Mouse (Mus musculus) limb, embryonic 14.5 days (tissue): ENCODE measurements around the gene Slc4a1ap. TPM values are rescaled to one million over a fixed set of nuclear protein-coding genes. Genes with fewer than 3 reads are reported as not detected.

ENCODE experiments used
- ATAC-seq: fragments of 200-750 bp; cut with Nextera tagmentation; 2 replicates; pipeline ENCODE4 v1.8.0; 2017; ENCODE audit warnings: low read depth, moderate number of reproducible peaks, moderate TSS enrichment; ENCODE audit not compliant: low FRiP score
- DNase-seq: peaks from one replicate; pipeline ENCODE4 v3.0.0-alpha.2; 2015; ENCODE audit warnings: low spot score
- H3K27ac ChIP-seq: fragments of 300-500 bp; sonication (generic); replicated peaks from 2 replicates; pipeline ENCODE4 v1.5.1; 2014; ENCODE audit warnings: low read depth, mild to moderate bottlenecking, low read length, moderate library complexity, mixed read lengths
- H3K27me3 ChIP-seq: fragments of 300-500 bp; sonication (generic); 2 replicates; pipeline ENCODE4 v1.6.1; 2014; ENCODE audit warnings: low read length, mixed read lengths; ENCODE audit not compliant: control insufficient read depth, insufficient read depth
- H3K36me3 ChIP-seq: fragments of 300-500 bp; sonication (generic); 2 replicates; pipeline ENCODE4 v1.6.1; 2014; ENCODE audit warnings: mild to moderate bottlenecking, low read length, moderate library complexity, mixed read lengths; ENCODE audit not compliant: control insufficient read depth, insufficient read depth
- H3K4me1 ChIP-seq: fragments of 300-500 bp; sonication (generic); 2 replicates; pipeline ENCODE4 v1.6.1; 2014; ENCODE audit warnings: antibody characterized with exemption, low read length, mixed read lengths; ENCODE audit not compliant: control insufficient read depth, insufficient read depth
- H3K4me2 ChIP-seq: fragments of 300-500 bp; sonication (generic); replicated peaks from 2 replicates; pipeline ENCODE4 v1.6.1; 2014; ENCODE audit warnings: low read depth, mild to moderate bottlenecking, low read length, moderate library complexity; ENCODE audit not compliant: severe bottlenecking
- H3K4me3 ChIP-seq: fragments of 300-500 bp; sonication (generic); replicated peaks from 2 replicates; pipeline ENCODE4 v1.5.1; 2014; ENCODE audit warnings: low read length
- H3K9ac ChIP-seq: fragments of 300-500 bp; sonication (generic); 2 replicates; pipeline ENCODE4 v1.6.1; 2014; ENCODE audit warnings: mild to moderate bottlenecking, low read depth, low read length, moderate library complexity; ENCODE audit not compliant: severe bottlenecking
- H3K9me3 ChIP-seq: fragments of 300-500 bp; sonication (generic); 2 replicates; pipeline ENCODE4 v1.6.1; 2016; ENCODE audit warnings: low read length; ENCODE audit not compliant: control insufficient read depth
- POLR2A ChIP-seq: fragments of 200-500 bp; IDR thresholded peaks from 2 replicates; pipeline ENCODE4 v1.8.0; 2012; ENCODE audit warnings: inconsistent platforms, mild to moderate bottlenecking, moderate library complexity, borderline replicate concordance; ENCODE audit not compliant: insufficient read depth, insufficient read length; ENCODE audit errors: extremely low read depth
- WGBS: fragments of 180-500 bp; shearing (Covaris S2); extraction: QIAGEN DNeasy Blood & Tissue Kit; methylation state at CpG from one replicate; pipeline ENCODE4 v1.1.7; 2014; 5-methylcytosine and 5-hydroxymethylcytosine counted together
- polyA plus RNA-seq, 2 experiments: library from polyadenylated mRNA; depleted of rRNA in 1 of 2; stranded (reverse) in 1 of 2; unstranded in 1 of 2; fragments of >200 nt; fragmentation: Nextera tagmentation in 1 of 2; extraction: Ambion mirVana in 1 of 2; gene quantifications; 2 replicates each; pipeline versions ENCODE4 v1.2.1 to v1.2.3; 2012 to 2014

The Slc4a1ap gene
- polyA plus RNA-seq, 2 experiments = 19.5 to 23.9 TPM

GRCm38 (mm10) chr5:31606151-31606550 lies 79.4 kb downstream of the Slc4a1ap start:
- WGBS = 28% methylated on average over 3 of the region's 3 CpGs

More at GRCm38 (mm10) chr5:31606151-31606550, 79.4 kb downstream of the Slc4a1ap start:
- TF ChIP-seq POLR2A = no peak
- DNase-seq (no peak), ATAC-seq (no peak)
- Histone ChIP-seq H3K4me3 (no peak overlapping the region), H3K27ac (no peak overlapping the region), H3K27me3 (no peaks in the 10 kb centered on the region), H3K4me2 (no peak overlapping the region), H3K9ac (no peak overlapping the region), H3K4me1 (no peaks in the 10 kb centered on the region), H3K9me3 (no peaks in the 10 kb centered on the region), H3K36me3 (no peaks in the 10 kb centered on the region)

Other genes with a start within 250 kb of the Slc4a1ap start
- gene Ift172, start 235.9 kb upstream of the Slc4a1ap start, polyA plus RNA-seq (2012; rRNA removed) = 53.3 and 64.2 TPM in 2 replicates
- 41.6 and 46.1 TPM in 2 replicates for gene Ift172, start 235.9 kb upstream of the Slc4a1ap start, polyA plus RNA-seq (2014; fragmentation: Nextera tagmentation; extraction: Ambion mirVana)
- gene Fndc4, start 230.9 kb upstream of the Slc4a1ap start, polyA plus RNA-seq (2012; rRNA removed) = 174 and 211 TPM in 2 replicates
- gene Fndc4, start 230.9 kb upstream of the Slc4a1ap start, polyA plus RNA-seq (2014; fragmentation: Nextera tagmentation; extraction: Ambion mirVana) = 93.9 and 101 TPM in 2 replicates
- gene Gckr, start 229.6 kb upstream of the Slc4a1ap start, polyA plus RNA-seq (2012; rRNA removed) = 0.47 and 1.2 TPM in 2 replicates
- 0.36 TPM in 1 of 2 replicates, not detected in the other for gene Gckr, start 229.6 kb upstream of the Slc4a1ap start, polyA plus RNA-seq (2014; fragmentation: Nextera tagmentation; extraction: Ambion mirVana)
- 40.9 and 41.5 TPM in 2 replicates for gene Zfp512, start 74.6 kb upstream of the Slc4a1ap start, polyA plus RNA-seq (2012; rRNA removed)
- 38.1 and 47.1 TPM in 2 replicates for gene Zfp512, start 74.6 kb upstream of the Slc4a1ap start, polyA plus RNA-seq (2014; fragmentation: Nextera tagmentation; extraction: Ambion mirVana)
- gene 4930548H24Rik, start 41.3 kb upstream of the Slc4a1ap start, polyA plus RNA-seq (2012; rRNA removed) = 0.06 and 0.13 TPM in 2 replicates
- not detected in 2 replicates for gene 4930548H24Rik, start 41.3 kb upstream of the Slc4a1ap start, polyA plus RNA-seq (2014; fragmentation: Nextera tagmentation; extraction: Ambion mirVana)
- 25.7 and 27.8 TPM in 2 replicates for gene Gpn1, start 32.3 kb upstream of the Slc4a1ap start, polyA plus RNA-seq (2012; rRNA removed)
- gene Gpn1, start 32.3 kb upstream of the Slc4a1ap start, polyA plus RNA-seq (2014; fragmentation: Nextera tagmentation; extraction: Ambion mirVana) = 47.1 and 53.4 TPM in 2 replicates
- 18.0 and 20.9 TPM in 2 replicates for gene Supt7l, start 812 bp downstream of the Slc4a1ap start, polyA plus RNA-seq (2012; rRNA removed)
- gene Supt7l, start 812 bp downstream of the Slc4a1ap start, polyA plus RNA-seq (2014; fragmentation: Nextera tagmentation; extraction: Ambion mirVana) = 11.4 and 13.7 TPM in 2 replicates
- 76.9 and 138 TPM in 2 replicates for gene Mrpl33, start 69.9 kb downstream of the Slc4a1ap start, polyA plus RNA-seq (2012; rRNA removed)
- 266 and 312 TPM in 2 replicates for gene Mrpl33, start 69.9 kb downstream of the Slc4a1ap start, polyA plus RNA-seq (2014; fragmentation: Nextera tagmentation; extraction: Ambion mirVana)
- 1.5 and 1.9 TPM in 2 replicates for gene Rbks, start 170.6 kb downstream of the Slc4a1ap start, polyA plus RNA-seq (2012; rRNA removed)
- 2.2 and 3.0 TPM in 2 replicates for gene Rbks, start 170.6 kb downstream of the Slc4a1ap start, polyA plus RNA-seq (2014; fragmentation: Nextera tagmentation; extraction: Ambion mirVana)
- 22.7 and 23.4 TPM in 2 replicates for gene Babam2, start 170.7 kb downstream of the Slc4a1ap start, polyA plus RNA-seq (2012; rRNA removed)
- gene Babam2, start 170.7 kb downstream of the Slc4a1ap start, polyA plus RNA-seq (2014; fragmentation: Nextera tagmentation; extraction: Ambion mirVana) = 27.7 and 35.8 TPM in 2 replicates